Mouse (Mus musculus) embryonic fibroblast, embryonic 13.5 days (primary cell): Measurements from ENCODE around the gene Tnfrsf13c.

Experiments
- CTCF ChIP-seq: IDR thresholded peaks from 2 replicates; pipeline ENCODE4 v1.5.1; 2011; ENCODE audit warnings: mild to moderate bottlenecking, control low read depth, low read length, moderate library complexity, borderline replicate concordance; ENCODE audit not compliant: insufficient read depth
- POLR2A ChIP-seq: IDR thresholded peaks from 2 replicates; pipeline ENCODE4 v1.6.1; 2011; ENCODE audit warnings: low read depth, mild to moderate bottlenecking, control low read depth, low read length, moderate library complexity

- TF ChIP-seq CTCF = no peak
- TF ChIP-seq POLR2A = no peak
These were observed 31.8 kb upstream of the Tnfrsf13c start for GRCm38 (mm10) chr15:82255944-82256383.
